Mouse (Mus musculus): Measurements from ENCODE around the gene Dtx4. TPM values are rescaled to one million over a fixed set of nuclear protein-coding genes. Genes with fewer than 3 reads are reported as not detected.
A peak's percentile ranks its signal among the peaks of the same experiment; 100 is the strongest.

The Dtx4 gene
- polyA plus RNA-seq, 1 experiment from 2014 or later, result 2.1 TPM

- WGBS (ENCODE audit: insufficient replicate concordance), result 73% methylated on average over 11 of the region's 11 CpGs
- H3K27ac ChIP-seq (ENCODE audit: low read depth), result peak overlapping the region; percentile 95
These were observed 11.3 kb downstream of the Dtx4 start for GRCm38 (mm10) chr19:12489675-12490570.

GRCm38 (mm10) chr19:12488969-12489674 lies 12.1 kb downstream of the Dtx4 start:
- no peak for TF ChIP-seq CTCF (IDR thresholded peaks at IDR 0.05; ENCODE audit: low read depth)
- no peak for TF ChIP-seq EP300 (IDR thresholded peaks at IDR 0.05; ENCODE audit: low read depth)
- no peak overlapping the region for H3K4me3 ChIP-seq (ENCODE audit: low read depth, low read length)
- no peaks in the 10 kb centered on the region for H3K27me3 ChIP-seq (ENCODE audit: insufficient read depth, low read length)
- H3K4me1 ChIP-seq (ENCODE audit: insufficient read depth), result peaks cover 30% of the 10 kb centered on the region
- no peaks in the 10 kb centered on the region for H3K9me3 ChIP-seq (ENCODE audit: low read length)
- H3K27ac ChIP-seq (ENCODE audit: low read depth), result peak overlapping the region; percentile 95
- peak; percentile 82 for ATAC-seq
- H3K36me3 ChIP-seq (replicated peaks; ENCODE audit: insufficient read depth, low read length), result peaks cover 6% of the 10 kb centered on the region
- peak overlapping the region; percentile 36 for H3K9ac ChIP-seq (replicated peaks)
- H3K4me2 ChIP-seq (ENCODE audit: low read depth, low read length), result peak overlapping the region; percentile 54
- DNase-seq, result peak; percentile 68
- 41% methylated on average over 8 of the region's 8 CpGs for WGBS (ENCODE audit: insufficient replicate concordance)

More at GRCm38 (mm10) chr19:12489675-12490570, 11.3 kb downstream of the Dtx4 start:
- H3K27me3 ChIP-seq (ENCODE audit: insufficient read depth, low read length), result no peaks in the 10 kb centered on the region
- peaks cover 6% of the 10 kb centered on the region for H3K36me3 ChIP-seq (replicated peaks; ENCODE audit: insufficient read depth, low read length)
- ATAC-seq (no peak), DNase-seq (no peak)
- H3K4me1 ChIP-seq (ENCODE audit: insufficient read depth), result peaks cover 26% of the 10 kb centered on the region
- no peak overlapping the region for H3K9ac ChIP-seq (replicated peaks)
- peak overlapping the region; percentile 54 for H3K4me2 ChIP-seq (ENCODE audit: low read depth, low read length)
- H3K4me3 ChIP-seq (ENCODE audit: low read depth, low read length), result no peak overlapping the region
- no peak for TF ChIP-seq EP300 (IDR thresholded peaks at IDR 0.05; ENCODE audit: low read depth)
- no peak for TF ChIP-seq CTCF (IDR thresholded peaks at IDR 0.05; ENCODE audit: low read depth)
- H3K9me3 ChIP-seq (ENCODE audit: low read length), result no peaks in the 10 kb centered on the region

- WGBS (ENCODE audit: insufficient replicate concordance), result 33% methylated on average over 9 of the region's 9 CpGs
- Histone ChIP-seq H3K4me1 (ENCODE audit: insufficient read depth) (peaks cover 37% of the 10 kb centered on the region), H3K27me3 (ENCODE audit: insufficient read depth, low read length) (no peaks in the 10 kb centered on the region), H3K27ac (ENCODE audit: low read depth) (peak overlapping the region; percentile 95), H3K36me3 (replicated peaks; ENCODE audit: insufficient read depth, low read length) (peaks cover 6% of the 10 kb centered on the region), H3K9me3 (ENCODE audit: low read length) (no peaks in the 10 kb centered on the region), H3K4me2 (ENCODE audit: low read depth, low read length) (peak overlapping the region; percentile 40), H3K9ac (replicated peaks) (peak overlapping the region; percentile 36), H3K4me3 (ENCODE audit: low read depth, low read length) (no peak overlapping the region)
- DNase-seq (peak; percentile 66), ATAC-seq (peak; percentile 60)
- TF ChIP-seq CTCF (IDR thresholded peaks at IDR 0.05; ENCODE audit: low read depth) (peak; percentile 87), EP300 (IDR thresholded peaks at IDR 0.05; ENCODE audit: low read depth) (no peak)
These were observed 12.9 kb downstream of the Dtx4 start for GRCm38 (mm10) chr19:12488205-12488966.

- Histone ChIP-seq H3K4me3 (ENCODE audit: low read depth, low read length) (no peak overlapping the region), H3K4me2 (ENCODE audit: low read depth, low read length) (peak overlapping the region; percentile 40; the same call in 1 of the 2 replicates), H3K36me3 (replicated peaks; ENCODE audit: insufficient read depth, low read length) (peaks cover 6% of the 10 kb centered on the region), H3K27me3 (ENCODE audit: insufficient read depth, low read length) (no peaks in the 10 kb centered on the region), H3K9me3 (ENCODE audit: low read length) (no peaks in the 10 kb centered on the region), H3K4me1 (ENCODE audit: insufficient read depth) (peaks cover 38% of the 10 kb centered on the region), H3K9ac (replicated peaks) (no peak overlapping the region), H3K27ac (ENCODE audit: low read depth) (peak overlapping the region; percentile 95)
- DNase-seq (no peak), ATAC-seq (peak; percentile 28; the same call in 1 of the 2 replicates)
- WGBS (ENCODE audit: insufficient replicate concordance), result 67% methylated on average over 12 of the region's 12 CpGs
- TF ChIP-seq EP300 (IDR thresholded peaks at IDR 0.05; ENCODE audit: low read depth) (no peak), CTCF (IDR thresholded peaks at IDR 0.05; ENCODE audit: low read depth) (no peak)
These were observed 13.6 kb downstream of the Dtx4 start for GRCm38 (mm10) chr19:12487511-12488204.

- ATAC-seq (peak; percentile 52), DNase-seq (peak; percentile 68)
- TF ChIP-seq CTCF (IDR thresholded peaks at IDR 0.05; ENCODE audit: low read depth), result no peak
- 0 out of 2 replicates have a peak, but pooled peaks have one; percentile 48 for TF ChIP-seq EP300 (IDR thresholded peaks at IDR 0.05; ENCODE audit: low read depth)
- H3K9me3 ChIP-seq (ENCODE audit: low read length), result no peaks in the 10 kb centered on the region
- 70% methylated on average over 6 of the region's 6 CpGs for WGBS (ENCODE audit: insufficient replicate concordance)
- H3K9ac ChIP-seq (replicated peaks), result no peak overlapping the region
- no peak overlapping the region for H3K4me2 ChIP-seq (ENCODE audit: low read depth, low read length)
- no peaks in the 10 kb centered on the region for H3K27me3 ChIP-seq (ENCODE audit: insufficient read depth, low read length)
- H3K36me3 ChIP-seq (replicated peaks; ENCODE audit: insufficient read depth, low read length), result peaks cover 6% of the 10 kb centered on the region
- H3K4me1 ChIP-seq (ENCODE audit: insufficient read depth), result peaks cover 38% of the 10 kb centered on the region
- H3K27ac ChIP-seq (ENCODE audit: low read depth), result peak overlapping the region; percentile 95
- no peak overlapping the region for H3K4me3 ChIP-seq (ENCODE audit: low read depth, low read length)
These were observed 14.4 kb downstream of the Dtx4 start for GRCm38 (mm10) chr19:12486875-12487274.
